Mouse (Mus musculus): Measurements from ENCODE around the gene Grik5.

DNA sequence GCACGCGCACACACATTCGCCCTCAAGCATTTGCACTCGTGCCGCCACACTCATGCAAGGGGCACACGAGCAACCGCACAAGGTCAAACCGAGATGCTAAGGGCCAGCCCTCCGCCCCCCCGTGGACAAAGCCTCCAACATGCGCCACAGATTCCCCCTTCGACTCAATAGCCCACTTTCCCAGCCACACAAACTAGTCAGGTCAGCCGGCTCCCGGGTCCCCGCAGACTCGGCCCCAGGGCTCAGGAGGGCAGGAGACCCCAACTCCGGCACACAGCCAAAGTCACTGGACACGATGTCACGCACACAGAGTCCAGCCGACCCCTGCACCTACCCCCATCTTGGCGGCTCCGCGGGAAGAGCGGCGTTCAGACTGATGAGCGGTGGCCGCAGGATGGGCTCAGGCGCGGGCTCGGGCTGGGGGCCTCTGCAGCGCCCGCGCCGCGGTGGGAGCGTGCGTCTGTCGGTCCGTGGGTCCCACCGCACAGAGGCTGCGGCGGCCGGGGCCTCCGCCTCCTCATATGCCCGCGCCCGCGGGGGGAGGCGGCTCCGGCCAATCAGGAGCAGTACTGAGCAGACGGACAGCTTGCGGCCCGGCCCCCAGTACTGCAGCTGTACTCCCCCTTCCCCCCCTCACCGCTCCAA, 66.6 kb downstream of the Grik5 start, which contains the start of gene Atp1a3:
- no peak for TF ChIP-seq CTCF (IDR thresholded peaks at IDR 0.05; ENCODE audit: borderline replicate concordance, extremely low read depth, insufficient read depth, insufficient read length)
- TF ChIP-seq POLR2A (IDR thresholded peaks at IDR 0.05; ENCODE audit: borderline replicate concordance, extremely low read depth, insufficient read depth, insufficient read length, poor library complexity, severe bottlenecking), result peak; percentile 93

Data from brain, embryonic 14.5 days (tissue).